Mouse (Mus musculus) mesoderm, embryonic 11.5 days (tissue): Measurements from ENCODE around the gene Wdr5.

Experiments
- DNase-seq: peaks from one replicate; pipeline ENCODE4 v3.0.0-alpha.2; 2012; ENCODE audit warnings: low read depth, low spot score

Wdr5 gene

GRCm38 (mm10) chr2:27548664-27549369 is 33.9 kb downstream of the Wdr5 start:
- DNase-seq, result no peak

- DNase-seq, result peak; percentile 82
Measured at GRCm38 (mm10) chr2:27552620-27553287, 37.8 kb downstream of the Wdr5 start.

GRCm38 (mm10) chr2:27554308-27554707 is 39.4 kb downstream of the Wdr5 start:
- DNase-seq, result no peak

GRCm38 (mm10) chr2:27556921-27557320 is 42.0 kb downstream of the Wdr5 start:
- no peak for DNase-seq

GRCm38 (mm10) chr2:27560708-27561123 is 45.8 kb downstream of the Wdr5 start:
- DNase-seq, result no peak

GRCm38 (mm10) chr2:27561159-27561558 is 46.2 kb downstream of the Wdr5 start:
- no peak for DNase-seq

- no peak for DNase-seq
Measured at GRCm38 (mm10) chr2:27561829-27562228, 46.9 kb downstream of the Wdr5 start.

GRCm38 (mm10) chr2:27563641-27564148 is 48.7 kb downstream of the Wdr5 start:
- no peak for DNase-seq

- no peak for DNase-seq
Measured at GRCm38 (mm10) chr2:27564694-27565093, 49.7 kb downstream of the Wdr5 start.

- DNase-seq, result no peak
Measured at GRCm38 (mm10) chr2:27565316-27566103, 50.6 kb downstream of the Wdr5 start.

GRCm38 (mm10) chr2:27570856-27571255 is 55.9 kb downstream of the Wdr5 start:
- no peak for DNase-seq

- peak; percentile 52 for DNase-seq
Measured at GRCm38 (mm10) chr2:27572261-27572793, 57.4 kb downstream of the Wdr5 start.

- peak; percentile 77 for DNase-seq
Measured at GRCm38 (mm10) chr2:27572928-27573627, 58.1 kb downstream of the Wdr5 start.

- no peak for DNase-seq
Measured at GRCm38 (mm10) chr2:27573628-27573966, 58.6 kb downstream of the Wdr5 start.

- no peak for DNase-seq
Measured at GRCm38 (mm10) chr2:27576416-27576815, 61.5 kb downstream of the Wdr5 start.

GRCm38 (mm10) chr2:27578552-27578951 is 63.6 kb downstream of the Wdr5 start:
- no peak for DNase-seq

- DNase-seq, result peak; percentile 9
Measured at GRCm38 (mm10) chr2:27582112-27582511, 67.2 kb downstream of the Wdr5 start.

- no peak for DNase-seq
Measured at GRCm38 (mm10) chr2:27583019-27583418, 68.1 kb downstream of the Wdr5 start.

- DNase-seq, result no peak
Measured at GRCm38 (mm10) chr2:27584546-27584945, 69.6 kb downstream of the Wdr5 start.
